Mouse (Mus musculus) thymus, postnatal 25 days (tissue): ENCODE data around the gene Tmem91.

Source experiments
- DNase-seq: peaks from one replicate; pipeline ENCODE4 v3.0.0; 2022

Gene Tmem91

DNA sequence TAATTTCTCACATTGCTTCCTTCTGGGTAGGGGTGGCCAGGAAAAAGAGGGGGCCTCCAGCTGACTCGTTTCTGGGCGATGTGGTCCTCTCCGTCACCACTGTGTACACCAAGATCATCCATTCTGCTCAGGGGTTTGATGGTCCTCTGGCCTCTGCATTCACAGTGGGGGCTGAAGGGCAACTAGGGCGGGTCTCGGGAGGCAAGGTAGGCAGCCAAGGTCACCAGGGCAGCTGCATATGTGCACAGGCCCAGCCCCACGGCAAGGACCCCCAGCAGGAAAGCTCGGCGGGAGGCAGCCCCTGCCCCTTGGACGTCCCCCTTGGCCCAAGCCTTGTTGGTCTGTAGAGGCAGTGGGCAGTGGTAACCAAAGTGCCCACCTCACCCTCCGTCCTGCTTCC, 5.8 kb downstream of the Tmem91 start:
- DNase-seq, result no peak

DNA sequence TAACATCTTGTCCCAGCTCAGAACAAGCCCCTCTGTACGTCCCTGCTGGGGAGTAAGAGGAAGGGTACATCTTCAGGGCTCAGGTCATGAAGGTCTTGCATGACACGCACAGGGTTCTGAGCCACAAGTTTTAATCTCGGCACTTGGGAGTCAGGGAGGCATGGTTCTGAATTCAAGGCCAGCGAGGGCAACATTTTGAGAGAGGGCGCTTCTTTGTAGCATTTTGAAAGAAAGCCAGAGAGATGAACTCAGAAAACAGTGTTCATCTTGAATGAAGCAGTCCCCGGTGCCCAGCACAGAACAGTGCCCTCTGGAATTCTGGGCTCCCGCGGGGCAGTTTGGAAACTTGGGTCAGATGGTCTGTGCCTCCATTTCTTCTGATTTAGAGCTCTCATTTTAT, 8.6 kb downstream of the Tmem91 start:
- DNase-seq, result no peak

DNA sequence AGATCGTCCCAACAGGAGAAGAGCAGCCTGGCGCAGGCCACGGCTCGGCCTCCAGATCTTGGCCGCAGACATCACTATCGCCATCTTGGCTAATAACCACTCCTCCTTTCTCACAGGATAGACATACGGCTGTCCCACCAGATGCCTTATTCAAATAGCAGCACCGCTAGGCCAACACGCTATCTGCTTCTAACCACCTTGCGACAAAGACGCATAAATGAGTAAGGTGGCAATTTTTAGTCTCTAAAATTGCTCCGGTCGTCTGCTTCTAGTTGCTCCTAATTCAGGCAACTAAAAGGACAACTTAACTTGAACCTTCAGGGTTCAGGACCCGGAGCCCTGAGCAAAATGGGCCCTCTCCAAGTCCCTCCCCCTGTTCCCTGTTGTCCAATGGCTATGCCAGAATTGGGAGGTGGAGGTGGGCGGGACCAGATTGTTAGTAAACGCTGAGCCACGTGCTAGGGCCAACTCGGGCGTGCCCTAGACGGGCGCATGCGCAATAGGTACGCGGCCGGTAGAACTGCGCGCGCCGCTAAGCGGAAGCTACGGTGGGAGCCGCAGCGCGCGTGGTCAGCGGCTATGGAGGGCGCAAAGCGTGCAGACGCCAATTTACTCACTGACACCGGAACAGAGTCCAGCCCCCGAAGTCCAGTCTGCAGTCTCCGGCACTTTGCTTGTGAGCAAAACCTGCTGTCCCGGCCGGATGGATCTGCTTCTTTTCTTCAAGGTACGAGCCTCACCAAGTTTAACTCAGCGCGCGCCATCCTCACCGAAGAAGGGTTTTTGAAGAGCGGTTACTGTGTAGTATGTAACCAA, 16.1 kb downstream of the Tmem91 start, which contains the start of the genes Bckdha and Exosc5:
Bckdha (minus strand) TSS at position 325 of the 816 bp plus-strand sequence.
Exosc5 (plus strand) TSS at position 508 of the 816 bp plus-strand sequence.
- peak; percentile 99 for DNase-seq

DNA sequence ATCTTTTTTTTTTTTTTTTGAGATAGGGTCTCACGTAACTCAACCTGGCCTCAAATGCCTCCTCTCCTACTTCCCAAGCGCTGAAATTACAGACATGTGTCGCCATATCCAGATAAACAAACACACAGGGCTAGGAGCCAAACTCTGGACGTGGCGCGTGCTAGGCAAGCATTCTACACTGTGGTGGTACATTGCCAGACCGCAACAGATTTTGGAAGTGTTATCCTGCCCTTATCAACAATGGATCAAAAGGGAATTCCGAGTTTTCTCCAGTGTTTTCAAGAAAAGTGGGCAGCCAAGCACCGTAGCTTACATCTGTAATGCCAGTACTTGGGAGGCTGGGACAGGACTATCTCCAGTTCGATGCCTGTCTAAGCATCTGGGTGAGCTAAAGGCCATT, 17.2 kb downstream of the Tmem91 start:
- no peak for DNase-seq

GRCm38 (mm10) chr7:25655601-25656428, 19.2 kb downstream of the Tmem91 start:
- no peak for DNase-seq

DNA sequence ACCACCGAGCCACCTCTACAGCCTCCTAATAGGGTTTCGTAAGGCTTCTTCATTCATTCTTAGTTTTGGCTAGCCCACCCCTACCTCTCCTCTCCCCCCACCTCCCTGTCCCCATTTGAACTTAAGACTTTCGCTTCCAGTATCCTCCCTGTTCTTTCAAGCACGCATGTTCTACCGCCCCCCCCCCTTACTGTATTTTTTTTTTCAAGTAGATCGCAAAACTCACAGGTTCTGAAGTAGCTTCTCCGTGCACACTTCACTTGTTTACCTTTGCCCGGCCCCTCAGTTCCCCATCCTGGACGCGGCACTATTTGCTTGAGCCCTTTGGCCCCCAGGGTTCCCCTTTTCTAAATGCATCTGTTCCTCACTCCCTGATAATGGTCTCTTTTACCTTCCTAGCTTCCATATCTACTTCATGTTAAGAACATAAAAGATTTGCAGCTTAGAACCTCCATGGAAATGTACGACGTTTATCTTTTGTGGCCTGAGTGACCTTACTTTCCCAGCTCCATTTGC, 22.7 kb downstream of the Tmem91 start:
- no peak for DNase-seq

GRCm38 (mm10) chr7:25651281-25651680, 23.7 kb downstream of the Tmem91 start:
- DNase-seq, result peak; percentile 58

DNA sequence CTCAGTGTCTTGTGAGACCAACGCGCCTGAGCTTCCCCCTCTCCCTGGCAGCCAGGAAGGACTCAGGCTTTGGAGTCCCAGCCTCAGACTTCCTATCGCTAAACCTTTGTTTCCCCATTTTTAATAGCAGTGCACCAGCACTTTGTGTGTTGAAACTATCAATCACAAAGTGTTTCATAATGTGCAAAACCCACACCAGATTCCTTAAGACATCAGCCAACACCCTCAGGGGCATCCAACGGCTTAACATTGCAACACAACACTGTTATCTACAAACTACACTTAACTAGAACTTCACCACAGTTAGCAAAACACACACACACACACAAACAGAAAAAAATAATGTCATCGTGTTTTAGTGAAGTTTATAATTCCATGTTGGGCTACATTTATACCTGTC, 25.1 kb downstream of the Tmem91 start:
- no peak for DNase-seq

- peak; percentile 84 for DNase-seq
Observed at GRCm38 (mm10) chr7:25647574-25648123, 27.3 kb downstream of the Tmem91 start.

DNA sequence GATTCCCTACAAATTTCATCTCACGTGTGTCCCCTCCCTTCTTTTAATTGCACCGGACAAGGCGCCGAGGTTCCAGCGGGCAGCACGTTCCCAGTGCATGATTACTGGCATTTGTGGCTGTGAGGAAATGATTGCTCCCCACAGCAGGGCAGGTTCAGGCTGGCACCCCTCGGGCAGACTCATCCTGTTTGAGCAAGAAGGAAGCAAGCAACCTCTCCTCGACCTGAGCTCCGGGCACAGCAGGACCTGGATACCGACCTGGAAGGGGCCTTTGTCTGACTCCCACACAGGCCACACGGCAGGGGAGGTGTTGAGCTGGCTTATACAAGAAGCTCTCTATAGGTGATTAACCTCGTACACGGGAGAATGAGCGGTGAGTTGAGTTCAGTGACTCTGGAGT, 29.9 kb downstream of the Tmem91 start:
- peak; percentile 49 for DNase-seq

DNA sequence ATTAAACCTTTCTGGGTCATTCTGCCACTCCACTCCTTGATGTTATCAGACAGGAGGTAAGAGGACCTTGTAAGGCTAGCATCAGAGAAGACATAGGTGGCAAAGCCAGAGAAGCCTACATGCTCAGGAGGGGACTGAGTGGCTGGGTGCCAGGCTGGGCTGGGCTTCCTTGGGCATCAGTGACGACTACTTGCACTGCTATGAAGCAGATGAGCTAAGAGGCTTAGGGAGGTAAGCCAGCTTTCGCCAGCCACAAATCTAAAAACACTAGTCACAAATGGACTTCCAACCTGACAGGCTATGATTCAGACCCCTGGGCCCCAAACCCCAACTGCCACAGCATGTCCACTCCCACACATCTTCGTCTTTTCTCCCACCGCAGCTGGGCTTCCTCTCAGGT, 30.3 kb downstream of the Tmem91 start:
- DNase-seq, result no peak

DNA sequence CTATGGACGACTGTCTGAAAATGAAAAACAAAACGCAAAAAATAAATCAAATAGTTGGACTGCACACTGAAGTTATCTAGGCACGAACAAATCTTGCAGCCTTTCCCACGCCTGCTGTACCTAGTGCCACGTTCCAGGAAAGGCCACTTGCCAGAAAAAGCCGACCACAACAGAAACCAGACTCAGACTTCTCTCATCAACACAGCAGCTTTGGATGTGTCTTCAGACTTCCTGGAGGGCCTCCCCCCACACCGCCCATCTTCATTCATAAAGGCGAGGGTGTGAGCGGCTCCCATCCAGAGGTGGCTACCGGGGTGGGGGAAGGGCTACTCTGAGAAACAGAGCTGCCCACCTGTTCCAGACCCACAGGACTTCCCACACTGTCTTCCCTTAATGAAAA, 30.8 kb downstream of the Tmem91 start:
- DNase-seq, result no peak

- DNase-seq, result no peak
Observed at GRCm38 (mm10) chr7:25639754-25640153, 35.2 kb downstream of the Tmem91 start.

GRCm38 (mm10) chr7:25637099-25637498, 37.9 kb downstream of the Tmem91 start:
- no peak for DNase-seq

- peak; percentile 52 for DNase-seq
Observed at GRCm38 (mm10) chr7:25636373-25636772, 38.6 kb downstream of the Tmem91 start.

DNA sequence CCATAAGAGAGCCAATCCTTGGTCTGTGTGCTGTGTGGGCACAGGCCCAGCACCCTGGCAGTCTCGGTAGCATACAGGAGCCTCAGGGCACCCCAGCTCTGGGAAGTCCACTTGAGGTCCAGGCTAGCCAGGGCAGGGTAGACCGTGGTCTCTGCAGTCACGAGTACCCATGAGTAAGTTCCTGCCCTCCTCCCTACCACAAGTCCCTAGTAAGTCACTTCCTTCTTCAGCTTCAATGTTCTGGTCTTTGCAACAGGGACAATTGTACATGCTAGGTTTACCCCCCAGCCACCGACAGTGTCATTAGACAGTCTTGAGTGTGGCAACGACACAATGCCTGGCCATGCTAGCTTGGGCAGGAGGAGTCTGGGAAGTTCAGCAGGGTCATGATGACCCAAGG, 42.3 kb downstream of the Tmem91 start:
- DNase-seq, result no peak

DNA sequence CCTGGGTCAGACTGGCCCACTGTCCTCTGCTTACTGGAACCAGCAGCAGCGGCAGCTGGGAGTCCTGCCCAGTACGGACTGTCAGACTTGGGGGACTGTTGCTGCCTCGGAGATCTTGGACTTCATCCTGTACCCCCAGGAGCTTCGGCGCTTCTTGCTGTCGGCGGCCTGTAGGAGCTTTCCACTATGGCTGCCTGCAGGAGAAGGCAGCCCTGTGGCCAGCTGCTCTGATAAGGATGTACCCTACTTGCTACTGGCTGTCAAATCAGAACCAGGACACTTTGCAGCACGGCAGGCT, 46.7 kb downstream of the Tmem91 start:
- no peak for DNase-seq

- DNase-seq, result peak; percentile 77
Observed at GRCm38 (mm10) chr7:25627431-25628322, 47.3 kb downstream of the Tmem91 start.

GRCm38 (mm10) chr7:25626509-25627430, 48.2 kb downstream of the Tmem91 start, which contains the start of gene B3gnt8:
Gene B3gnt8 (plus strand): TSS chr7:25626654.
- peak; percentile 62 for DNase-seq

DNA sequence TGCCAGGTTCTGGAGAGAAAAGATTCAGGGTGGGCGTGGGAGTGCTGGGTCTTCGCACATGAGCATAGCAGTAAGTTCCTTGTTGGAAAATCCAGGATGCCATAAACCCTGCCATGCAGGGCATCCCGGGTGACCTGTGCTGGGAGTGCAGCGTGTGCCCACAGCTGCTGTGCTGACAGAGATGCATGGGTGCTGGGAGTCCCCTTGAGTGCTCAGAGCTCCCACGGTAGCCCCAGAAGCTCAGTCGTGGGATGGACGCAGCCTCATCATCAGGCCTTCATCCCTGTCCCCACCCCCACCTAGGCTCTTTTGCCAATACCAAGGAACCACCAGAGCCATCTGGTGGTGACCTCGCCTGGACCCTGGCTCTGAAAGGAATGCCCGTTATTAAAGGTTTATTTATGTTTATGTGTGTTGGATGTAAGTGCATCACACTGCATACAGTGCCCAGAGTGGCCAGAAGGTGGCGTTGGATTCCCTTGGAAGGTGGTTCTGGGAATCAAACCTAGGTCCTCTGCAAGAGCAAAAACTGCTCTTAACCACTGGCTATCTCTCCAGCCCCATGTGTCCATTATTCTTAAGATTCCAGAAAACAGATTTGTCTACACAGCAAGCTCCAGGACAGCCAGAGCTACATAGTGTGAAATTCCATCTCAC, 49.2 kb downstream of the Tmem91 start:
- peak; percentile 69 for DNase-seq

DNA sequence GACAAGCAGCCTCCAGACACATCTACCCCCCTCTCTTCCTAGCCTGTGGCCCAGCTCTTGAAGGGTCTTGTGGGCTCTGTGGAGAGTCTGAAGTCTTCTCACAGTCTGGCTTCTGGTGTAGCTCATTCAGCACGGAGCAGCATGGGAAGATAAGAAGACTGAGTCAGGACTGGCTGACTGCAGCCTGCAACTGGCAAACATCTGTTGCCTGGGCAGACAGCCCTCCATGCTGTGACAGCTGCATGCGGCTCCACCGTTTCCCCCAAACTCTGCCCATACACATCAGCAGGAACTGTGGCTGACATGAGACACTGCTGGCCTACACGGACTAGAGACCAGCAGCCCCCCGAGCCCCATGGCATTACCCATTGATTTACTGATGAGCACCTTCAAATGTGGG, 50.1 kb downstream of the Tmem91 start:
- no peak for DNase-seq
